Mouse (Mus musculus) thymus, postnatal 4 days (tissue): ENCODE results near the gene Ddit4.
A peak's percentile ranks its signal among the peaks of the same experiment; 100 is the strongest.
"Not testable (repeated sequence)": the region's sequence is repeated elsewhere in the genome, so short reads cannot be mapped to it uniquely, and the experiment has no call there.

ENCODE experiments used
- DNase-seq: peaks from one replicate; pipeline ENCODE4 v3.0.0; 2021

Ddit4 gene

GRCm38 (mm10) chr10:59951211-59952151 is at the start of gene Ddit4:
Gene Ddit4 (minus strand): TSS chr10:59951834.
- peak; percentile 100 for DNase-seq

GRCm38 (mm10) chr10:59999057-59999456 is 47.4 kb upstream of the Ddit4 start:
- no peak for DNase-seq

GRCm38 (mm10) chr10:59997591-59997990 is 46.0 kb upstream of the Ddit4 start:
- DNase-seq, result peak; percentile 56

- DNase-seq, result no peak
Measured at GRCm38 (mm10) chr10:59995889-59996288, 44.3 kb upstream of the Ddit4 start.

- DNase-seq, result not testable (repeated sequence)
Measured at GRCm38 (mm10) chr10:59993813-59994212, 42.2 kb upstream of the Ddit4 start.

GRCm38 (mm10) chr10:59992024-59992423 is 40.4 kb upstream of the Ddit4 start:
- DNase-seq, result no peak

GRCm38 (mm10) chr10:59991262-59991880 is 39.7 kb upstream of the Ddit4 start:
- DNase-seq, result no peak

- no peak for DNase-seq
Measured at GRCm38 (mm10) chr10:59990393-59990792, 38.8 kb upstream of the Ddit4 start.

- DNase-seq, result no peak
Measured at GRCm38 (mm10) chr10:59988036-59988435, 36.4 kb upstream of the Ddit4 start.

GRCm38 (mm10) chr10:59982379-59982873 is 30.8 kb upstream of the Ddit4 start:
- peak; percentile 51 for DNase-seq

GRCm38 (mm10) chr10:59981792-59982191 is 30.2 kb upstream of the Ddit4 start:
- peak; percentile 47 for DNase-seq

- DNase-seq, result peak; percentile 70
Measured at GRCm38 (mm10) chr10:59981336-59981735, 29.7 kb upstream of the Ddit4 start.

GRCm38 (mm10) chr10:59980815-59981244 is 29.2 kb upstream of the Ddit4 start:
- peak; percentile 64 for DNase-seq

GRCm38 (mm10) chr10:59978873-59979743 is 27.5 kb upstream of the Ddit4 start:
- no peak for DNase-seq

- DNase-seq, result no peak
Measured at GRCm38 (mm10) chr10:59978401-59978800, 26.8 kb upstream of the Ddit4 start.

GRCm38 (mm10) chr10:59977715-59978343 is 26.2 kb upstream of the Ddit4 start:
- DNase-seq, result no peak

GRCm38 (mm10) chr10:59977141-59977540 is 25.5 kb upstream of the Ddit4 start:
- DNase-seq, result no peak

- peak; percentile 58 for DNase-seq
Measured at GRCm38 (mm10) chr10:59974786-59975185, 23.2 kb upstream of the Ddit4 start.

- peak; percentile 76 for DNase-seq
Measured at GRCm38 (mm10) chr10:59974191-59974664, 22.6 kb upstream of the Ddit4 start.

GRCm38 (mm10) chr10:59973400-59973799 is 21.8 kb upstream of the Ddit4 start:
- DNase-seq, result peak; percentile 48

GRCm38 (mm10) chr10:59972999-59973398 is 21.4 kb upstream of the Ddit4 start:
- DNase-seq, result peak; percentile 39

GRCm38 (mm10) chr10:59972534-59972933 is 20.9 kb upstream of the Ddit4 start:
- peak; percentile 38 for DNase-seq
